Mouse (Mus musculus) embryonic facial prominence, embryonic 14.5 days (tissue): Measurements from ENCODE around the gene Ep400. TPM values are rescaled to one million over a fixed set of nuclear protein-coding genes. Genes with fewer than 3 reads are reported as not detected.
A peak's percentile ranks its signal among the peaks of the same experiment; 100 is the strongest.

ENCODE experiments used
- ATAC-seq: fragments of 200-750 bp; cut with Nextera tagmentation; 2 replicates; pipeline ENCODE4 v1.8.0; 2017; ENCODE audit warnings: low read depth, moderate number of reproducible peaks, moderate TSS enrichment
- DNase-seq: peaks from one replicate; pipeline ENCODE4 v3.0.0-alpha.2; 2015; ENCODE audit warnings: low spot score
- H3K27ac ChIP-seq: fragments of 300-500 bp; sonication (generic); replicated peaks from 2 replicates; pipeline ENCODE4 v1.5.1; 2014; ENCODE audit warnings: low read depth, mild to moderate bottlenecking, low read length, moderate library complexity
- H3K27me3 ChIP-seq: fragments of 300-500 bp; sonication (generic); replicated peaks from 2 replicates; pipeline ENCODE4 v1.6.1; 2014; ENCODE audit warnings: low read length; ENCODE audit not compliant: control insufficient read depth, insufficient read depth
- H3K36me3 ChIP-seq: fragments of 300-500 bp; sonication (generic); 2 replicates; pipeline ENCODE4 v1.6.1; 2014; ENCODE audit warnings: low read length, mixed read lengths; ENCODE audit not compliant: control insufficient read depth, insufficient read depth
- H3K4me1 ChIP-seq: fragments of 300-500 bp; sonication (generic); 2 replicates; pipeline ENCODE4 v1.6.1; 2014; ENCODE audit warnings: antibody characterized with exemption, low read length; ENCODE audit not compliant: control insufficient read depth, insufficient read depth
- H3K4me2 ChIP-seq: fragments of 300-500 bp; sonication (generic); 2 replicates; pipeline ENCODE4 v1.6.1; 2014; ENCODE audit warnings: low read depth, mild to moderate bottlenecking, low read length, moderate library complexity, mixed read lengths
- H3K4me3 ChIP-seq: fragments of 300-500 bp; sonication (generic); 2 replicates; pipeline ENCODE4 v1.5.1; 2014; ENCODE audit warnings: low read depth, mild to moderate bottlenecking, low read length
- H3K9ac ChIP-seq: fragments of 300-500 bp; sonication (generic); 2 replicates; pipeline ENCODE4 v1.6.1; 2014; ENCODE audit warnings: low read depth, mild to moderate bottlenecking, low read length, moderate library complexity, mixed read lengths
- H3K9me3 ChIP-seq: fragments of 300-500 bp; sonication (generic); 2 replicates; pipeline ENCODE4 v1.6.1; 2016; ENCODE audit warnings: low read length; ENCODE audit not compliant: control insufficient read depth
- WGBS: fragments of 180-500 bp; shearing (Covaris S2); extraction: QIAGEN DNeasy Blood & Tissue Kit; methylation state at CpG from one replicate; pipeline ENCODE4 v1.1.7; 2014; 5-methylcytosine and 5-hydroxymethylcytosine counted together
- polyA plus RNA-seq: library from polyadenylated mRNA; unstranded; fragments of >200 nt; fragmentation: Nextera tagmentation; extraction: Ambion mirVana; gene quantifications from 2 replicates; pipeline ENCODE4 v1.2.1, GENCODE M21; 2014

The Ep400 gene
- polyA plus RNA-seq, 1 experiment from 2014 or later, result 35.6 TPM

- H3K4me2 ChIP-seq, result no peak overlapping the region
- H3K4me1 ChIP-seq, result peaks cover 5% of the 10 kb centered on the region; the same call in 1 of the 2 replicates
- no peaks in the 10 kb centered on the region for H3K9me3 ChIP-seq
- peaks cover 35% of the 10 kb centered on the region for H3K36me3 ChIP-seq
- no peaks in the 10 kb centered on the region for H3K27me3 ChIP-seq
- peak; percentile 24 for DNase-seq
- H3K4me3 ChIP-seq, result no peak overlapping the region
- ATAC-seq, result no peak
- no peak overlapping the region for H3K27ac ChIP-seq
- WGBS, result 56% methylated on average over 8 of the region's 8 CpGs
- H3K9ac ChIP-seq, result no peak overlapping the region
These were observed 12.6 kb upstream of the Ep400 start for GRCm38 (mm10) chr5:110783150-110783549.

DNA sequence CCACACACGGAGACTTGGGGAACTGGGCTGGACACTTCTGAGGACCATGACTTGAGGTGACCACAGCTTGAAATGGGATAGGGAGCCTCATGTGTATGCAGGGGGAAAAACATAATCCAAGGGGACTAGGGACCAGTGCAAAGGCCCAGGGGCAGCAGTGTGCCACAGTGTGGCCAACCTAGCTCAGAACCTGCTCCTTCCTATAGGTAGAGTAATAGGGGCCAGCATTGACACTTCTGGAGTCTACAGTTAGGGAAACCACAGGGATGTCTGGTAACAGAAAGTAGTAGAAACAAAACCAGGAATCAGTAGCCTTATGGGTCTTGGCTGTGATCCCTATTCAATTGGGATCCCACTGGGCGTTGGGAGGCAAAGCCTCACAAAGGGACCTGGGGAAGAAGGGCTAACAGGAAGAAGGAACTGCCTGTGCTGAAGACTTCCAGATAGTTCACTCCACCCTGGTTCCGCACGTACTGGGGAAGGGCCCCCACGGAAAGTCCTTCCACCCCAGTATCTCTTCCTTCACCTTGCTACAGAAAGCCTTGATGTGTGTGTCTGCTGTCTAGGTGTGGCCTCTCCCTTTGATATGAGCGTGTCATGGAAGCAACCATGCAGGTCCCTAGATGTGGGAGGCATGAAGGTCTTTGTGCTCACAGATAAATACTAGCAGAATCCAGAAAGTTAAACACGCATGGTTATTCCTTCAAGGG, 11.2 kb upstream of the Ep400 start:
- H3K36me3 ChIP-seq, result peaks cover 29% of the 10 kb centered on the region
- H3K27me3 ChIP-seq, result no peaks in the 10 kb centered on the region
- H3K4me2 ChIP-seq, result no peak overlapping the region
- no peak overlapping the region for H3K27ac ChIP-seq
- 82% methylated on average over 7 of the region's 7 CpGs for WGBS
- H3K4me1 ChIP-seq, result peaks cover 5% of the 10 kb centered on the region; the same call in 1 of the 2 replicates
- no peak for ATAC-seq
- no peak for DNase-seq
- no peak overlapping the region for H3K4me3 ChIP-seq
- no peaks in the 10 kb centered on the region for H3K9me3 ChIP-seq
- H3K9ac ChIP-seq, result no peak overlapping the region

DNA sequence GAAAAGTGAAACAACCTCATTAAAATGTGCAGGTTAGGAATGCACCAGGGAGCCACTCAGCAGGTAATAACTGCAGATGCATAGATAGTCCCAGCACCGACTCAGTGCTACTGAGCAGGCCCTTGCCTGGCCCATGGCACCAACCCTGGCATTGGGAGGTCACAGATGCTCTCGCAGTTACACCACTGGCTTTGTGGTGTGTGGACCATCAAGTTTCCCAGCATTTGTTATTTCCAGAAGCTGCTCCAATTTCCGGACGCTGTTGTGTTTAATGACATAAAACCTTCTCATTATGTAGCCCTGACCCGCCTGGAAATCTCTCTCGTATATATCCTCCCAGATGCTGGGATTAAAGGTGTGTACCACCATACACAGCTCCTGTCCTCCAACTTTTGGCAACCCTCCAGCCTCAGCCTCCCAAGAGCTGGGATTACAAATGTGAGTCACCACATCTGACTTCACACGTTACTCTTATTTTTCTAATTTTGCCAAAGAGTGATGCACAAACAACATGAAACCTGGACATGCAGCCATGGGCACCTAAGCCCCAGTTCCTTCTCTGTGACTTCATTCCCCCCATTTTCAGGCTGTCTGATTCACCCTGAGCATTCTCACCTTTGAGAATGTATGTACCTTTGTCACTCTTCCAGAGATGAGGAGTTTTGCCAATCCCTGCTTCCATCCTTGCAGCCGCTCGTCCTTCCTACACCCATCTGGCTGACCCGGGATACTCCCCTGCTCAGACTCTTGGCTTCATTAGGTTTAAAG, 10.4 kb upstream of the Ep400 start:
- 56% methylated on average over 10 of the region's 10 CpGs for WGBS
- Histone ChIP-seq H3K27me3 (no peaks in the 10 kb centered on the region), H3K36me3 (peaks cover 29% of the 10 kb centered on the region), H3K4me3 (peak overlapping the region; percentile 54), H3K9me3 (no peaks in the 10 kb centered on the region), H3K4me2 (peak overlapping the region; percentile 78), H3K27ac (0 out of 2 replicates have a peak overlapping the region, but pooled peaks have one; percentile 35), H3K4me1 (peaks cover 5% of the 10 kb centered on the region; the same call in 1 of the 2 replicates), H3K9ac (peak overlapping the region; percentile 70)
- ATAC-seq (peak; percentile 28), DNase-seq (no peak)

DNA sequence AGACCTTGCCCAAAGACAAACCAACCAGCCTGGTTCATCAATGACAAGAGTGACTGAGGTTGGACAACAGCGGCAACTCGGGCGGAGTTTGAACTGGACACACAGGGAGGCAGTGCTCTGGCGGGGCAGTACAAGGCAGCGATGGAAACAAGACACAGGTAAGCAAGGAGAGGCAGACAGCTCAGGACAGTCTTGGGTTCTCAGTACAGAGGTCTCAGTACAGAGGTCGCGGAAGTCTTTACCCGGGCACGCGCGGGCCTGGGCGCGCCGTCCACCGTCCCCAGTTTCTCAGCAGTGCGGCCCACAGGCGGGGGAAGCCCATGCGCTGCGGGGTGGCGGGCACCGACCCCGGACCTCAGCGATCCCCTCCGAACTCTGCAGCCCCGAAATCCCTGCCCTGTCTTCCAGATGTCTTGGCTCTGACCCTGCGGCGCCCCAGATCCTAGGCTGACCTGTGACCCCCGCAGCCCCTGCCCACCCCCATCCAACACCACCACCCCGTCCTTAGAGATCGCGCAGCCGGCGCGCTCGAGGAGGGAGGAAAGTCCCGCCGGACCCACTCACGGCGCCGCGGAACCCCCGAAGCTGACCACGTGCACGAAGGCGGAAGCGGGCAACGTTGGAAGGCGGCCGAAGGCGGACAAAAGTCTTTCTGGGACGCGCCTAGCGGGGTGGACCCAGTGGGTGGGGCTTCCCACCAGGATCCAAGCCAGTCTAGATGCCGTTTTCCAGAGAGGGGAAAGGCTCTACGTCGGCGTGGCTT, 9.7 kb upstream of the Ep400 start, which contains the start of gene Pus1:
Gene Pus1, minus strand, starts transcription at position 662 of the 763 bp plus-strand sequence.
- H3K4me3 ChIP-seq, result peak within 1 kb of the TSS; percentile 54
- 0 out of 2 replicates have a peak within 1 kb of the TSS, but pooled peaks have one; percentile 35 for H3K27ac ChIP-seq
- no peaks in the 10 kb centered on the region for H3K9me3 ChIP-seq
- WGBS, result 0% methylated on average over 32 of the region's 57 CpGs
- peaks cover 5% of the 10 kb centered on the region; the same call in 1 of the 2 replicates for H3K4me1 ChIP-seq
- H3K27me3 ChIP-seq, result no peaks in the 10 kb centered on the region
- DNase-seq (peak; percentile 96), ATAC-seq (peak; percentile 89)
- H3K36me3 ChIP-seq, result peaks cover 29% of the 10 kb centered on the region; the same call in 1 of the 2 replicates
- peak within 1 kb of the TSS; percentile 70 for H3K9ac ChIP-seq
- peak within 1 kb of the TSS; percentile 78 for H3K4me2 ChIP-seq

DNA sequence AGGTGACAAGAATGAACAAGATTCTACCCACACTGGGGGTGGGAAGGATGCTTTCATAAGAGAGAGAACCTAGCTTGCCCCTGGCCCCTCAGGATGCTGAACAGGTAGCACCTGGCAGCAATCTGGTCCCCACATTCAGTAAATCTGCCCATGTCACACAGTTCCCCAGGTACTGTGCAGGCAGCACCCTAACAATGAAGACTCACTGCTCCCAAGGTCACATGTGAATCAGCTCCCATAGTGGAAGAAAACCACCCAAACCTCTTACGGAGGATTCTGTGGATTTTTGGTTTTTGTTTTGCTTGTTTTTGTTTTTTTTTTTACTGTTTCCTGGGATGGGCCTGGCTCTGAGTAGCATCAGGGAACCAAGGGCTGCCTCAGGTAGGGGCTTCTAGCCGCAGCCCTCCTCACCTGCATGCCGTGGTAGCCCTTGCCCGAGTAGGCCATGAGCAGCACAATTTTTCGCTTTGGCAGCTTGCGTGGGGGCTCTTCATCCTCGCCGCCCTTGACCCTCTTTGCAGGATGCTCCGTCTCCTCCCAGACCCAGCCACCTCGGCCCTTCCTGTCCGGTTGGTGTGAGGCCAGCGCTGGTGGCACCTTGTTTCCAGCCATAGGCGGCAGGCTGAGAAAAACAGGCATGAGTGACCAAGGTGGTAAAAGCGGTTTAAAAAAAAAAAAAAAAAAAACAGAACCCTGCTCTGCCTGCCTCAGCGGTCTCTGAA, 8.9 kb upstream of the Ep400 start:
- 19% methylated on average over 15 of the region's 15 CpGs for WGBS
- Histone ChIP-seq H3K9me3 (no peaks in the 10 kb centered on the region), H3K4me3 (peak overlapping the region; percentile 54), H3K27ac (no peak overlapping the region), H3K4me2 (peak overlapping the region; percentile 78), H3K9ac (peak overlapping the region; percentile 70), H3K4me1 (peaks cover 5% of the 10 kb centered on the region; the same call in 1 of the 2 replicates), H3K36me3 (peaks cover 31% of the 10 kb centered on the region; the same call in 1 of the 2 replicates), H3K27me3 (no peaks in the 10 kb centered on the region)
- DNase-seq (no peak), ATAC-seq (no peak)

- no peak overlapping the region for H3K27ac ChIP-seq
- H3K4me3 ChIP-seq, result no peak overlapping the region
- H3K9me3 ChIP-seq, result no peaks in the 10 kb centered on the region
- DNase-seq (no peak), ATAC-seq (no peak)
- H3K27me3 ChIP-seq, result no peaks in the 10 kb centered on the region
- no peak overlapping the region for H3K9ac ChIP-seq
- peaks cover 40% of the 10 kb centered on the region for H3K36me3 ChIP-seq
- H3K4me1 ChIP-seq, result peaks cover 5% of the 10 kb centered on the region; the same call in 1 of the 2 replicates
- no peak overlapping the region for H3K4me2 ChIP-seq
- WGBS, result 90% methylated on average over 12 of the region's 12 CpGs
These were observed 7.7 kb upstream of the Ep400 start for GRCm38 (mm10) chr5:110778263-110778662.

DNA sequence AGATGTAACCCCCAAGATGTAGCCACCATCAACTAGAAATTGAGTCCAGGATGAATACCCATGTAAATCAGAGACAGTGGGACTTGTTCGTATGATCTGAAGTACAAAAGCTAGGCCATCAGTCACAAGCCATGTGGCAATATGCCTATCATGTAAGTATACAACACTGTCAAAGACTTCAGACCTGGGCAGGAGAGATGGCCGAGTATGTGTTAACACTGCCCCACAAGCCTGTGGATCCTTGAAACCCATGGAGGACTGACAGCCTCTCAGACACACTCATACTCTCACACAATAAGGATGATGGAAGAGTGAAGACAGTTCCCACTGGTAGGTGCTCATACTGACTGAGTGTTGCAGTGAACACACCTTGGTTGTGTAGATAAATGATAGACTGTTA, 5.6 kb upstream of the Ep400 start:
- no peaks in the 10 kb centered on the region for H3K9me3 ChIP-seq
- ATAC-seq, result no peak
- 88% methylated on average over 2 of the region's 2 CpGs for WGBS
- no peak overlapping the region for H3K9ac ChIP-seq
- H3K4me2 ChIP-seq, result no peak overlapping the region
- peaks cover 5% of the 10 kb centered on the region; the same call in 1 of the 2 replicates for H3K4me1 ChIP-seq
- no peak overlapping the region for H3K27ac ChIP-seq
- H3K27me3 ChIP-seq, result no peaks in the 10 kb centered on the region
- peaks cover 54% of the 10 kb centered on the region for H3K36me3 ChIP-seq
- no peak for DNase-seq
- no peak overlapping the region for H3K4me3 ChIP-seq
